Mouse (Mus musculus) 3T3-L1 (cell line): ENCODE data around the gene Aph1a.
"Not testable (repeated sequence)": the region's sequence is repeated elsewhere in the genome, so short reads cannot be mapped to it uniquely, and the experiment has no call there.

Experiments
- DNase-seq: peaks from one replicate; pipeline ENCODE4 v3.0.0-alpha.2; 2015; ENCODE audit warnings: low read depth, low spot score

Gene Aph1a

DNA sequence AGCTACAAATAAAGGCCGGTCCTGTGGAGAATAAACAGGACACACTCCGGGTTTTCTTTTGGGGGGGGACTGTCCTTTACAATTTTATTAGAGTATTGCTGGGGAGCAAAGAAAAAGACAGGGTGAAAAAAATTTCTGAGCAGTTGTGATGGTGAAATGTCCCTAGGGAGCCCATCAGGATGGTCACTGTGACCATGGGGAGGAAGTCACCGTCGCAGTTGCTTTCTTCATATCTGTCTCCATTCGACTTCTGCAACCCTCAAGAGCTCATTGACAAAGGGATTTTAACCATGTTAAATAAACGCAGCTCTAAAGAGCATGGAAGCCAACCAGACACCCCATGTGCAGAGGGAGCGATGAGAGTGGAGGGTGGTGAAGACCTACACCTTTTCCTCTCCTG, 23.0 kb downstream of the Aph1a start:
- no peak for DNase-seq

DNA sequence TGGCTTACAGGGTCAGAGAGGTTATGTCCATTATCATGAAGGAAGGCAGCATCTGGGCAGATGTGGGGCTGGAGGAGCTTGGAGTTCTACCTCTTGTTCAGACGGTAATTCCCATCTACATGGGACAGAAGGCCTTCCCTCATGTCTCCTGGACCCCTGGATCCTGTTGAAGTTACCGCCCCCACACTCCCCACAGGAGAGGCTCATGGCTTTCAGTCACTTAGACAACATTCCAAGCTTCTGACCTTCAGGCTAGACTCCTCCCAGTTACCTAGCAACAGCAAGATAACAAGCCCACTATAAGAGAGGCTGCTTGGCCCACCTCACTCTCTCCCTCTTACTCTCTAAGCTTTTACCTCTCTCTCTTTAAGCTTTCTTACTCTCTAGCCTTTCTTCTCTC, 26.8 kb downstream of the Aph1a start:
- DNase-seq = not testable (repeated sequence)

DNA sequence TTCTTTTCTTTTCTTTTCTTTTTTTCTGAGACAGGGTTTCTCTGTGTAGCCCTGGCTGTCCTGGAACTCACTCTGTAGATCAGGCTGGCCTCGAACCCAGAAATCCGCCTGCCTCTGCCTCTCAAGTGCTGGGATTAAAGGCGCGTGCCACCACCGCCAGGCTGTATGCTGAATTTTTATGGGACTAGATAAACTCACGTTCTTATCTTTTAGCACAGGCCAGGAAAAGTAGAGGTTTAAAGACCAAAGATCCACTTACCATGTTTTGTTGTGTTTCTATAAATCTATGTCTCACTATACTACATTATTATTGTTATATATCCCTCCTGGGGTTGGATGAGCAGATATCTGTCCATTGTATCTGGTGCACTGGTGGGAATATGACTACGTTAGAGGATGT, 29.7 kb downstream of the Aph1a start:
- DNase-seq = not testable (repeated sequence)

DNA sequence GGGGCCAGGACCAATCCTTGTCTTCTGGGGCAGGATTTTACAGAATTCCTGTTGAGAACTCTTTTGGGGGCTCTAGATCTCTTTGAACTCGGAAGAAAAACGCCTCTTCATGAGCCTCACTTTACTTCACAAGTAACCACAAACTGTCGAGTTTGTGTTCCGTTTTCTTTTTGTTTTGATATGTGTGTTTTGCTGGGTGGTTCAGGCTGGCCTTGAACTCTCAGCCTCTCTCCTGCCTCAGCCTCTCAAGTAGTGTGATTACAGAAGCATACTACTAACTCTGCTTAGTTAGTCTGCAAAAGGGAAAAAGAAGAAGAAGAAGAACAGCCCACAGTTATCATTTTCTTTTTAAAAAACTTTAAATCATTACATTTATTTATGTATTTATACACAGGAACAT, 30.4 kb downstream of the Aph1a start:
- DNase-seq = no peak

DNA sequence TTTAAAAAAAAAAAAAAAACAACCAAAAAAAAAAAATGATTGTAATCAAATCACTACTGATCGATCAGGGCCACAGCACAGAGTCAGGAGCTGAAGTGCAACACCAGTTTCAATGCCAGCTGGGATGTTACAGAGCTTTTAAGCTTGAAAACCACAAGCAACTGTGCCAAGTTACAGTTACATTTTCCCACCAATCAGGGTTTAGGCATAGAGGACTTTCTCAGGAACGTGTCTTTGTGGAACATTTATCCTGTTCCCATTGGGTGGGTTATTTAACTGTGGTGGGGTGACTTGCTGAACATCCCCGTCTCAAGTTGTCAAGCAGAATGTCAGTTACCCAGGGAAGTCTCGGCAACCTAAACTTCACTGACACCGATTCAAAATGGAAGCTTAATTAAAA, 31.3 kb downstream of the Aph1a start:
- no peak for DNase-seq

DNA sequence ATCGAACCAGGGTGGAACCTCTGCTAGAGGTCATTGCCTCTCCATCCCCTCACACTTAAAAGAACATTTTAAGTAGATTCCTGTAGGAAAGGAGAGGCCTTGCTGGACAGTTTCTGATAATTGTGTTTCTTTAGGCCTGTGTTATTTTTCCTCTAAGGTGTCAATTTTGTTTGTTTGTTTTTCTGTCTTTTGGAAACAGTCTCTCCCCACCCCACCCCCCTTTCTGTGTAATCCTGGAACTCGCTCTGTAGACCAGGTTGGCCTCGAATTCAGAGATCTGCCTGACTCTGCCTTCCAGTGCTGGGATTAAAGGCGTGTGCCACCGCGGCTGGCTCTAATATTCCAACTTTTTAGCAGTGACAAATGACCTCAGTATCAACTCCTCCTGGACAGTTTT, 34.5 kb downstream of the Aph1a start:
- DNase-seq = no peak

DNA sequence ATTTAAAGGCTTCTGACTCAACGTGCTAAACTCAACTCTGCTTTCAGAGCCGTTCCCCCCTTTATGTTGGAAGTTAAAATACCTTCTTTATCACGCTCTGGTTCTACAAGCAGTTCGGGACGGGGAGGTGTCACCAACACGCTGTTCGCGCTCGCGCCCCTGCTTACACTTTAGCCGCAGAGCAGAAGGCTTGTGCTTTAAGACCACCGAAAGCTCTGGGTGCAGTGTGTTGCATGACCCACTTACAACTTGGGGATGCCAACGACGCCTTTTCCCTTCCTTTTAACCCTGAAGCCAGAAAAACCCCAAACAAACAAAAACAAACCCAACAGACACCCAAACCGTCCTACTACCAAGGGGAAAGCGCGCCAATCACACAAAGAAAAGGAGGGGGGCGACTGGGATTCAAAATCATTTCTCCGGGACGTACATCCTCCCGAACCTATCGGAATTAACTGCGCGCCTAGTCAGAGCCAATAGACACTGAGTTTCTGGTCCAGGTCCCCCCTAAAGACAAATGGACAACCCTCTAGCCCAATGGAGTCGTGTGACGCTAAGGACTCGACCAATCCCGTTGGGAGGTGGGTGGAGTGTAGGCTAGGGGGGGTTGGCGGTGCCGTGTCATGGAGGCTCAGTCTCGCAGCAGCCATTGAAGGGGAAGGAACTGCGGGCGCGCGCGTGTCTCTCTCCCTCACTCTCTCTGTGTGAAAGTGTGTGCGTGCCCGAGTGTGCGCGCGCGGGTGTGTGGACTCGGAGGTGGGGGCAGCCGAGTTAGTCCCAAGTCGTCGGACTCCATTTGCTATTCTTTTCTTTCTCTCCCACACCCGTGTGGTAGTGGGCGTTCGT, 35.1 kb downstream of the Aph1a start, which contains the start of gene Anp32e:
Anp32e (plus strand) TSS at position 589 of the 846 bp plus-strand sequence.
- DNase-seq = peak; percentile 100

DNA sequence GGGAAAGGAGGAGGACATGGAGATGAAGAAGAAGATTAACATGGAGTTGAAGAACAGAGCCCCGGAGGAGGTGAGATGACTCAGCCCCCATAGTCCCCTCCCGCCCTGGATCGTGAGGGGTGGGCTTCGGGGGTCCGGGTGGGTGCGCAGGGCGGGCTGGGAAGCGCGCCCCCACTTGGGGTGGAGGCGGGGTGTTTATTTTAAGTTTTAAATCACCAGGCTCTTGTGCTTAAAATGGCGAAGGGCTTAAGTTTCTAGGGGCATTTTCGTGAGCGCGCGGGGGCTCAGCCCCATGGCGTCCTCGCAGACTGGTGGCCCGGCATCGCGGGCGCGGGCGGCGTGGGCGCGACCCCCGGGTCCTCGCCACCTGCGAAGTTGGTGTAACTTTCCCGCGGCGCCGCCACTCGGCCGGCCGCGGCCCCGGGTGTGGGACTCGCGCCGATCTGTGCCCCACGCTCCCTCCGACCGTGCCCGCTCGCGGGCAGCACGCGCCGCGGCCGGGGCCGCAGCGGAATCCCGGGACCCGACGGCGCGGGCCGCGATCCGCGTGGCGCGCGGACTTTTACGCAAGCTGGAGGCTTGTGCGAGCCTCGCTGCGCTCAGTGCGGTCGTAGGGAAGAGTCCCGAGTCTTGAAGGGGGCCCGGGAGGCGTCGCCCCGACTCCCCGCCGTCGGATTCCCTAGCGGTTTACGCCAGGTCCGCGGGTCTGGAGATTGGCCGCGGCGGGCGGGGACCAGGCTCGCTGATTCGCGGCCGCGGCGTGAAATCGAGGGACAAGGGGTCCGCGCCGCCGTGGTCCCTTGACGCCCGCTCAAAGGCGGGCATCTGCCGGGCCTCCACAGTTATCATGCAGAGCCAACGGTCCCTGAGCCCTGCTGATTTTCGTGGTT, 36.1 kb downstream of the Aph1a start:
- no peak for DNase-seq

DNA sequence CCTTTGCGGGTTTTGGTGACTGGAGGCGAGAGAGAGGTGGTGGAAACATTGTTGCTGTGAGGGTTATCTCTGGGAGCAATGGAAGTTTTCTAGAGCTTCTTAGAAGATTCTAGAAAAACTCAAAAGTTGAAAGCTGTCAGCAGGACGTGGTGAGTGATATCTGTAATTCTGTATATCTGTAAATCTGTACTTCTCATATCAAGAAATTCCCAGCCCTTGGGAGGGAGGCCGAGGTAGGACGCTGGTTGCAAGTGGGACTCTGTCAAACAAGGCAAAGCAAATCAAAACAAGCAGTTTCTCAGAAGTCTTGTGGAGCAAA, 36.7 kb downstream of the Aph1a start:
- peak; percentile 47 for DNase-seq

DNA sequence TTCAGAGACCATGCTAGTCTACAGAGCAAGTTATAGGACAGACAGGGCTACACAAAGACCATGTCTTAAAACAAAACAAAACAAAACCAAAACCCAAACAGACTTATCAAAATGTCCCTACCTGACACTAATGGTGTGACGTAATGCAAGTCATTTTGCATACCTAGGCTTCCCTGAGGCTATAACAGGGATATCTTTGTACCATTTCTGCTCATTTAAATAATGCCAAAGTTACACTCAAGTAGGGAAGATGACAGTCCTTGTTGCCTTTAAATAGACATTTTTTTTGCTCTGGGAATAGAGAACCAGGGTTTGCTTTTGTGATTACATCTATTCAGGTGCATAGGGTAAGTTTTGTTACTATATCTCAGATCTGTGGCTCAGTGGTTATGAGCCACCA, 37.7 kb downstream of the Aph1a start:
- DNase-seq = no peak

DNA sequence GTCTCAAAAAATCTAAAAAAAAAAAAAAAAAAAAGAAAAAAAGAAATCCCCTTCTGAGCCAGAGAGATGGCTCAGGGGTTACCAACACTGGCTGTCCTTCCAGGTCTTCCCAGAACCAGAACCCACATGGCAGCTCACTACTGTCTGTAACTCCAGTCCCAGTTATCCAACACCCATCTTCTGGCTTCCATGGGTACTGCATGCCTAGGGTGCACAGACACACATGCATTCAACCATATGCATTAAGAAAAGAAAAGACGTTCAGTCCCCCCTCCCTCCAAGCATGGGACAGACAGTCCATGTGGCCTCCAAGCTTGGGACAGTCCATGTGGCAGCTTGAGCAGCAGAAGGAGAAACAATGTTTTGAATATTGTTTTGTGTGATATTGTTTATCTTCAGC, 38.4 kb downstream of the Aph1a start:
- DNase-seq = peak; percentile 46

DNA sequence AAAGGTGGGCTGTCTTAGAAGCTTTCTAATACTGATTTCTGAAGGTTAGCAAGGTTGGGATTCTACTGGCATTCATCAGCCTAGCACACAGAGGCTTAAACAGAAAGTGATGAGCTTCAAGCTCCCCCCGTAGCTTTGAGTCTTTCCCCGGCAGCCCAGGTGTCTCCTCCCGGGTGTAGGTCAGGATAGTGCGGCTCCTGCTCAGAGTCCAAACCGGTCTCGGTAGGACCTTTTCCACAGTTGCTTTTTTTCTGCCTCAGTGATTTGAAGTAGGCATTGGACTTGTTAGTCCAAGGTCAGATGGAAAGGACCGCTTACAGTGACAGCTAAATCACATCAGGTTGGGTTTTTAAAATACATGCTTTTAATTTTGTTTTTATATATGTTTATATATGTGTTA, 38.8 kb downstream of the Aph1a start:
- DNase-seq = no peak

DNA sequence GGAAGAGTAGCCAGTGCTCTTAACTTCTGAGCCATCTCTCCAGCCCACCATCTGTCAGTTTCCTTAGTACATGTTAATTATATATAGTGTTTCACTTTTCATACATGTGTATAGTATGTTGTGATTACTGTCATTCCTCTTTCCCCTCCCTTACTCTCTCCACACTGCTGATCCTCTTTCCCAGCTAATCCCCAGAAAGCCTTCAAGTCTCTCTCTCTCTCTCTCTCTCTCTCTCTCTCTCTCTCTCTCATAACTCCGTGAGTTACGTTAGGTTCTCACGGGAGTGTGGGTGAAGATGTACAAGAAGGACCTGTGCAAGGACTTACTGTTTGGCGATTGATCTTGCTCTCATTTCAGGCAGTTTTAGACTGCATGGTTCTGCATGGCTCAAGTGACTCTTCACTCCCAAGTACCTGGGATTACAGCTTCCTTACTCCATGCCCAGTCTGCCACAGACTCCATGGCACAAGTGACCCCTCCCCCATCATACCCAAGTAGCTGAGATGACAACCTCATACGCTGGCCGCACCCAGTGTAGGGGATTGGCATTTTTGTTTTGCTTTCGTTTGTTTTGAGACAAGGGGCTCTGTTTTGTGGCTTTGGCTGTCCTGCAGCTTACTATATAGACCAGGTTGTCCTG, 39.5 kb downstream of the Aph1a start:
- no peak for DNase-seq

DNA sequence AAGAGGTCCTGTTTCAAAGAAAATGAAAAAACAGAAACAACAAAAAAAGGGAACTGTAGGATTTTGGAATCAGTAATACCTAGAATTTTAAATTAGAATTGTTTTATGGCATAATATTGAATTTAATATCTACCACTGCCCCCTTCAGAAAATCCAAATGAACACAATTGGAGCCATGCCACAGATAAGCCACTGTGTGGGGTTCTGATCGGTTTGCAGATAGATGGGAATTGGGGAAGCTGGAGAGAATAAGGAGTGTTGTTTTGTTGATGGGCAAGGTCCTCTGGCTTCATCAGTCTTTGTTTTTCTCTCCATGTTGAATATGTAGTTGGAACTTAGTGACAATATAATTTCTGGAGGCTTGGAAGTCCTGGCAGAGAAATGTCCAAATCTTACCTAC, 40.7 kb downstream of the Aph1a start:
- DNase-seq = no peak

DNA sequence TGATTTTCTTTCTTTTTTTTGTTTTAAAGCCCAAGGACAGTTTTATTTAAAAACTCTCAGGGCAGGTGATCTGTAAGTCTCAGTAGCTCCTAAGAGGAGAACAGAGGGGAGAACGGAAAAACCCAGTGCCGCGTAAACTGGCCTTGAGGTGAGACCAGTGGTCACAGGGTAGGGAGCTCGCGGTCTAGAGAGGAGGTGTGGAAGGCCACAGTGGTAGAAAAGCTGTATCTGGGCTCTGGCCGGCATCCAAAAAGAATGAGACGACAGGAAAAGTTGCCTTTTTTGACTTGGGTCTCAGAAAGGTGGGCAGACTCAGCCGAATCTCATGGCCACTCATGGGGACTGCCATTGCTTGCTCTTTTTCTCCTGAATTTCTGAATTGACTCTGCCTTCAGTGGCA, 44.4 kb downstream of the Aph1a start:
- DNase-seq = no peak

DNA sequence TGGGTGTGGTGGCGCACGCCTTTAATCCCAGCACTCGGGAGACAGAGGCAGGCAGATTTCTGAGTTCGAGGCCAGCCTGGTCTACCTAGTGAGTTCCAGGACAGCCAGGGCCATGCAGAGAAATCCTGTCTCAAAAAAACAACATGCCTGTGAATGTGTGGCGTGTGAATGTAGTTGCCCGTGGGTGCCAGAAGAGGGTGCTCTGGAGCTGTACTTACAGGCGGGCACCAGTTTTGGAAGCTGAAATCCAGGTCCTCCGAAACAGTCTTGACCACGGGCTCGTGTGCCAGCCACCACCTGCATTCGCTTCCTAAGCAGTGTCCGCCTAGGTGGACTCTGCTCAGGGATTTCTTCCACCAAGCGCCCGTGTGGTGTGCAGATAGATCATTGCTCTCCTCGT, 45.1 kb downstream of the Aph1a start:
- peak; percentile 27 for DNase-seq

DNA sequence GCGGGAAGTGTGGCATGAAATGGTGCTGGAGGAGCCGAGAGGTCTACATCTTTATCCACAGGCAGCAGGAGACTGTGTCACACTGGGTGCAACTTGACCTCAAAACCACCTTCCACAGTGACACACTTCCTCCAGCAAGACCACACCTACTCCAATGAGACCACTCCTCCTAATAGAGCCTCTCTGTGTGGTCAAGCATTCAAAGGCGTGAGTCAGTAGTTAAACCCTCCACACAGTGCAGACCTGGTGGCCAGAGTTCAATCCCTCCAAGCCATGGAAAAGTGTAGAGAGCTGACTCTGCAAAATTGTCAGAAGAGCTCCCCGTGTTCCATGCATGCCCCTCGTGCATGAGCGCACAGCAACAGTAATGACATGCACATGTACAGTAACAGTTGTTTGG, 49.0 kb downstream of the Aph1a start:
- DNase-seq = peak; percentile 28

DNA sequence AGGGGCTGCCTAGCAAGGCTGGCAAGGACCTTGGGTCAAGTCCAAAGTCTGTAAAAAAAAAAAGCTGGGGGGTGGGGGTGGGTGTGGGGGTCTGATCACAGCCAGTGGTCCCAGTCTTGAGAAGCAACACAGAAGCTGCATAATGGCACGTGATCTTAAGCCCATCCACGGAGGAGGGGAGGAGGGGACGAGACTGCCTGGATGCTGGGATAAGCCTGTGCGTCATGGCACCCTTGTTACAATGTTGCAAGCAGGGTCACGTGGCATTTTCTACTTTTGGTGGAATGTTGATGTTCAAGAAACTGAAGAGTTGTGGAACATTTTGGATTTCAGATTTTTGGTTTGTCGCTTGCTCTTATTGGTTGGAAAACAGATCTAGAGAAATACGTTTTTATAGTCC, 49.5 kb downstream of the Aph1a start:
- no peak for DNase-seq

DNA sequence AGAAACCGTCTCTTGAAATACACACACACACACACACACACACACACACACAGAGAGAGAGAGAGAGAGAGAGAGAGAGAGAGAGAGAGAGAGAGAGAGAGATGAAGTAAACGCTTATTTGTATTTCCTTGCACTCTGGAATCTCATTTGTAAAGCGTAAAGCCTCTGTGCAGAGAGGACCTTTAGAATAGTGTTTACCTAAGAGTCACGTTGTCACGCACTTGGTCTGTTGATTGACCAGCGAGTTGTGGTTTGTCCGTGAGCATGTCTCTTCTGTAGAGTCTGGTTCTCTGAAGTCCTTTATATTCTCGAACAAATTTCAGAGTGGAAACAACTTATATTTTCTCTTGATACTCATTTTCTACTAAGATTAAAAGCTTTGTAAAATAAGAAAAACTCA, 51.0 kb downstream of the Aph1a start:
- DNase-seq = no peak

DNA sequence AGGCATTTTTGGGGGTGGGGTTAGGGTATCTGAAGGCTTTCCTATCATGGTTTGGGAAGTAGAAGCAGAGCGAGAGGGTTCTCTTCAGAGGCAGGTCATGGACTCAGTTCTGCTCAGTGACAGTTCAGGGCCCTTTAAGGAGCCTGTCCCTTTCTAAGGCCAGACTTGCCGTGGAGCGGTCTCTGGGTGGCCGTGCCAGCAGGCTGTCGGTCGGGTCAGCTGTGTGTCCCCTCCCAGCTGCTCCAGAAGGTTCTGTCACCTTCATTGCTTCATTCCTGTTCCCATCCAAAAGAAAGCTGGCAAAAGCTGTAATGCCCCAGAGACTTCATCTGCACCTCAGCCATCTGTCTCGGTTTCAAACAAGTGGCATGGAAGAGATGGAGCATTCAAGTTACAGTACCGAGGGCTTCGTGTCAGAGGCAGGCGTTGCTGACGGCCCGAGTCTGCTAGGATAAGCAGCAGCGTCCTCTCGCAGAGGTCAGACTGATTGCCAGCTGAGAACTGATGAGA, 52.0 kb downstream of the Aph1a start:
- DNase-seq = no peak
